Mouse (Mus musculus) liver, embryonic 14.5 days (tissue): ENCODE measurements around the gene Nrxn3.

Experiments
- CTCF ChIP-seq: IDR thresholded peaks from 2 replicates; pipeline ENCODE4 v1.5.1; 2016; ENCODE audit warnings: antibody characterized with exemption, low read depth, control low read depth
- EP300 ChIP-seq: IDR thresholded peaks from 2 replicates; pipeline ENCODE4 v1.6.1; 2016; ENCODE audit warnings: antibody characterized with exemption, low read depth

- TF ChIP-seq CTCF (no peak), EP300 (no peak)
These were observed 1254.8 kb downstream of the Nrxn3 start for GRCm38 (mm10) chr12:89977479-89977878.
